Mouse (Mus musculus): ENCODE data around the gene Ccdc148. TPM values are rescaled to one million over a fixed set of nuclear protein-coding genes. Genes with fewer than 3 reads are reported as not detected.

The Ccdc148 gene
- total RNA-seq, 2 experiments from 2014 or later: 0.10 TPM; not detected in 1

- no peak for ATAC-seq (replicated peaks; ENCODE audit: poor library complexity)
Measured at GRCm38 (mm10) chr2:59054339-59054738, 106.1 kb downstream of the Ccdc148 start.

GRCm38 (mm10) chr2:59053461-59054039 is 106.9 kb downstream of the Ccdc148 start:
- ATAC-seq (replicated peaks; ENCODE audit: poor library complexity): no peak

GRCm38 (mm10) chr2:59050245-59050824 is 110.1 kb downstream of the Ccdc148 start:
- no peak for ATAC-seq (replicated peaks; ENCODE audit: poor library complexity)

- no peak for ATAC-seq (replicated peaks; ENCODE audit: poor library complexity)
Measured at GRCm38 (mm10) chr2:59049686-59050085, 110.8 kb downstream of the Ccdc148 start.

GRCm38 (mm10) chr2:59048775-59049451 is 111.6 kb downstream of the Ccdc148 start:
- no peak for ATAC-seq (replicated peaks; ENCODE audit: poor library complexity)

- no peak for ATAC-seq (replicated peaks; ENCODE audit: poor library complexity)
Measured at GRCm38 (mm10) chr2:59043313-59044032, 117.0 kb downstream of the Ccdc148 start.

- no peak for ATAC-seq (replicated peaks; ENCODE audit: poor library complexity)
Measured at GRCm38 (mm10) chr2:59042616-59043015, 117.9 kb downstream of the Ccdc148 start.

GRCm38 (mm10) chr2:59036433-59036832 is 124.0 kb downstream of the Ccdc148 start:
- ATAC-seq (replicated peaks; ENCODE audit: poor library complexity): no peak

- no peak for ATAC-seq (replicated peaks; ENCODE audit: poor library complexity)
Measured at GRCm38 (mm10) chr2:59035206-59035605, 125.3 kb downstream of the Ccdc148 start.

GRCm38 (mm10) chr2:59034281-59034680 is 126.2 kb downstream of the Ccdc148 start:
- no peak for ATAC-seq (replicated peaks; ENCODE audit: poor library complexity)

- ATAC-seq (replicated peaks; ENCODE audit: poor library complexity): no peak
Measured at GRCm38 (mm10) chr2:59024558-59024957, 135.9 kb downstream of the Ccdc148 start.

GRCm38 (mm10) chr2:59007356-59007755 is 153.1 kb downstream of the Ccdc148 start:
- ATAC-seq (replicated peaks; ENCODE audit: poor library complexity): no peak

GRCm38 (mm10) chr2:59006567-59007340 is 153.7 kb downstream of the Ccdc148 start:
- ATAC-seq (replicated peaks; ENCODE audit: poor library complexity): no peak

- no peak for ATAC-seq (replicated peaks; ENCODE audit: poor library complexity)
Measured at GRCm38 (mm10) chr2:58997151-58997550, 163.3 kb downstream of the Ccdc148 start.

- ATAC-seq (replicated peaks; ENCODE audit: poor library complexity): no peak
Measured at GRCm38 (mm10) chr2:58992431-58993191, 167.9 kb downstream of the Ccdc148 start.

- ATAC-seq (replicated peaks; ENCODE audit: poor library complexity): peak; percentile 89
Measured at GRCm38 (mm10) chr2:58978095-58978494, 182.4 kb downstream of the Ccdc148 start.

GRCm38 (mm10) chr2:58971507-58972275 is 188.8 kb downstream of the Ccdc148 start:
- no peak for ATAC-seq (replicated peaks; ENCODE audit: poor library complexity)

GRCm38 (mm10) chr2:58956770-58957300 is 203.6 kb downstream of the Ccdc148 start:
- no peak for ATAC-seq (replicated peaks; ENCODE audit: poor library complexity)

- no peak for ATAC-seq (replicated peaks; ENCODE audit: poor library complexity)
Measured at GRCm38 (mm10) chr2:58956351-58956750, 204.1 kb downstream of the Ccdc148 start.

Measured in megakaryocyte progenitor cell, adult 5-6 weeks (primary cell).